Mouse (Mus musculus): ENCODE data around the gene Susd1. TPM values are rescaled to one million over a fixed set of nuclear protein-coding genes. Genes with fewer than 3 reads are reported as not detected.

The Susd1 gene
- polyA plus RNA-seq, 1 experiment from 2014 or later: 9.9 TPM

- no peaks in the 10 kb centered on the region for H3K9me3 ChIP-seq (ENCODE audit: control insufficient read depth, low read depth, low read length)
- H3K4me3 ChIP-seq (ENCODE audit: low read depth, low read length): no peak overlapping the region
These were observed 172.8 kb downstream of the Susd1 start for GRCm38 (mm10) chr4:59265631-59266030.

GRCm38 (mm10) chr4:59265182-59265581, 173.3 kb downstream of the Susd1 start:
- Histone ChIP-seq H3K4me2 (replicated peaks; ENCODE audit: low read depth, low read length) (no peak overlapping the region), H3K4me1 (ENCODE audit: control insufficient read depth, insufficient read depth, low read length) (no peaks in the 10 kb centered on the region), H3K27me3 (ENCODE audit: control insufficient read depth, insufficient read depth, low read length) (no peaks in the 10 kb centered on the region), H3K9ac (replicated peaks; ENCODE audit: low read depth, low read length) (no peak overlapping the region), H3K27ac (ENCODE audit: low read length) (no peak overlapping the region), H3K36me3 (ENCODE audit: control insufficient read depth, insufficient read depth, low read length) (no peaks in the 10 kb centered on the region), H3K9me3 (ENCODE audit: control insufficient read depth, low read depth, low read length) (no peaks in the 10 kb centered on the region), H3K4me3 (ENCODE audit: low read depth, low read length) (no peak overlapping the region)
- ATAC-seq (ENCODE audit: insufficient number of reproducible peaks, insufficient read depth, low FRiP score, low read depth): no peak
- WGBS: 89% methylated on average over 5 of the region's 5 CpGs

More at GRCm38 (mm10) chr4:59265631-59266030, 172.8 kb downstream of the Susd1 start:
- no peaks in the 10 kb centered on the region for H3K4me1 ChIP-seq (ENCODE audit: control insufficient read depth, insufficient read depth, low read length)
- H3K27me3 ChIP-seq (ENCODE audit: control insufficient read depth, insufficient read depth, low read length): no peaks in the 10 kb centered on the region
- H3K27ac ChIP-seq (ENCODE audit: low read length): no peak overlapping the region
- no peak for ATAC-seq (ENCODE audit: insufficient number of reproducible peaks, insufficient read depth, low FRiP score, low read depth)
- H3K4me2 ChIP-seq (replicated peaks; ENCODE audit: low read depth, low read length): no peak overlapping the region
- no peak overlapping the region for H3K9ac ChIP-seq (replicated peaks; ENCODE audit: low read depth, low read length)
- 89% methylated on average over 5 of the region's 5 CpGs for WGBS
- no peaks in the 10 kb centered on the region for H3K36me3 ChIP-seq (ENCODE audit: control insufficient read depth, insufficient read depth, low read length)

Other genes with a start within 250 kb of the Susd1 start
- gene Ugcg, start 249.4 kb downstream of the Susd1 start, polyA plus RNA-seq (2014; fragmentation: Nextera tagmentation; extraction: Ambion mirVana): 15.0 and 15.8 TPM in 2 replicates
- gene Ptbp3, start 110.7 kb upstream of the Susd1 start, polyA plus RNA-seq (2014; fragmentation: Nextera tagmentation; extraction: Ambion mirVana): 71.1 and 76.0 TPM in 2 replicates
- 25.0 and 27.8 TPM in 2 replicates for gene Hsdl2, start 142.9 kb upstream of the Susd1 start, polyA plus RNA-seq (2014; fragmentation: Nextera tagmentation; extraction: Ambion mirVana)
- 27.0 and 29.9 TPM in 2 replicates for gene E130308A19Rik, start 187.6 kb upstream of the Susd1 start, polyA plus RNA-seq (2014; fragmentation: Nextera tagmentation; extraction: Ambion mirVana)

Measured in stomach, embryonic 14.5 days (tissue).